Mouse (Mus musculus): ENCODE results near the gene Slc22a2.

GRCm38 (mm10) chr17:12645461-12645860 lies 61.5 kb downstream of the Slc22a2 start:
- TF ChIP-seq GATA1 (IDR thresholded peaks at IDR 0.05; ENCODE audit: borderline replicate concordance, low read length) (no peak), FLI1 (IDR thresholded peaks at IDR 0.05; ENCODE audit: low read length) (no peak)
